Mouse (Mus musculus): ENCODE measurements at regions not wholly inside any gene's neighbourhood (a gene's known extent, or its start where the extent isn't known, plus 50 kb on each side); places are given as distances from the start of the nearest gene placed in this dataset.

DNA sequence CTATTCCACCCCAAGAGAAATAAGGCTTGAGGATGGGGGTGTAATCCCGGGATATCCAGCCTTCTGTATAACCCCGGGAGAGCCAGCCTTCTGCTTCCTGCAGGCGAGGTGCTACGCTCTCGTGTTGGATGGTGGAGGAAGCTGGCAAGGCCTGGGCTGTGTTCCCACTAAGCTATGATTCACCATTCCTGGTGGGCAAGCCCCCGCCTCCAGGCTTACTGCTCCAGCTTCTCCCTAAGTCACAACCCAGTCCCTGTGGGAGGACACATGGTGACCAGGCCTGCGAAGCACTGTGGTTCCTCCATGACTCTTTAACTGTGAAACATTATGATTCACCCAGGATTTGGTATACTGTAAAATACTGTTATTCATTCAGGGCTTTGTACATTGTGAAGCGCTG is 63.7 kb upstream of the Otos start:
- TF ChIP-seq POLR2A (IDR thresholded peaks at IDR 0.05; ENCODE audit: insufficient read depth, low read length) (no peak), CTCF (IDR thresholded peaks at IDR 0.05; ENCODE audit: low read depth, low read length) (no peak)
